Mouse (Mus musculus) ovary, postnatal 14 days (tissue): ENCODE data around the gene Timeless.

Source experiments
- DNase-seq: peaks from one replicate; pipeline ENCODE4 v3.0.0; 2022; ENCODE audit warnings: low spot score

Gene Timeless

DNA sequence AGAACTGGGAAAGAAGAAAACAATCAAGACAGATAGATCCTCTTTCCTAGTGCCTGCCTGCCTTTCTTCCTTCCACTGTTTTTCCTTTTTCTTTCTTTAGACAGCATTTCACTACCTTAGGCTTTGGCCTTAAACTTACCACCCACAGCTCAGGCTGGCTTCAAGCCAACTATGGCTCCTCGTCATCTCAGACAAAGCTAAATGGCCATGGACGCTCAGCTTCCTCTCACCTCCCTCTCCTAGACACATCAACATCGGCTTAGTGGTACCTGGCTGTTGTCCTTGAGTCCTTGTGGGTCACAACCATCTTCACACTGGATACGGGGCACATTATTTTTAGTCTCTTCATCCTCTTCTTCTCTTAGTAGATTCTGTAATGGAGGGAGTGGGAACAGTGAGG, 65.4 kb downstream of the Timeless start:
- DNase-seq = no peak

DNA sequence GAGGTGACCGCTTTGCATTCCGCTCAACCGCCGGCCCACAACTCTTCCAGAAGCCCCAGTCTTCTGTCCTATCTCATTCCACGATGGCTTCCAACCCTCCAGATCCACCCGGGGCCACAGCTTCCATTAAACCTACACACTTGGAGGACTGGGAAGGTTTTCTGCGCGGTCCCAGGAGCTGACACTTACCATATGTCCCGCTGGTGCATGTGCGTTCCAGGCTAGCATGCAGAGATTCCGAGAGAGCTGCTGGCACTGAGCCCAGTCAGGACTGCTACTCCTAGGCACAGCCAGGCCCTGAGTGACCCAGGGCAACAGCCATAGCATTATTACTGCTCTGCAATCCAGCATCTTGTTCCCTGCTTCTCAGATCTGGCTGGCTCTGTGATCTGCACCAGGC, 65.8 kb downstream of the Timeless start:
- DNase-seq = no peak

DNA sequence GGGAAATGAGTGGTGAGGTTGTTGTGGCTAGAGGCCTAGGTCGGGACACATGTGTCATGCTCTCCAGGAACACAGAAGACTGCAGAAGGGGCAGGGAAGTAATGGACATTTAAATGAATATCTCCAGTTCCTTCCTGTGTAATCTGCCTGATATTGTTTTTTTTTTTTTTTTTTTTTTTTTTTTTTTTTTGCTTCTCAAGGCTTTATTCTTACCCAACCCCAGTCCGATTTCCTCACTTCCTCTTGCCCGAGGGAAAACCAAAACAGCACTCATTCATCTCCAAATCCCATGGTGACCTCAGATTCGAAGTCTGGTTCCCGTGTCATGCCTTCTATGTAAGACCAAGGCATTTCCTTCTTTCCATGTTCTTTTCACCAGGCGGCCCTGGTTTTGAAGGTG, 66.4 kb downstream of the Timeless start:
- DNase-seq = no peak

DNA sequence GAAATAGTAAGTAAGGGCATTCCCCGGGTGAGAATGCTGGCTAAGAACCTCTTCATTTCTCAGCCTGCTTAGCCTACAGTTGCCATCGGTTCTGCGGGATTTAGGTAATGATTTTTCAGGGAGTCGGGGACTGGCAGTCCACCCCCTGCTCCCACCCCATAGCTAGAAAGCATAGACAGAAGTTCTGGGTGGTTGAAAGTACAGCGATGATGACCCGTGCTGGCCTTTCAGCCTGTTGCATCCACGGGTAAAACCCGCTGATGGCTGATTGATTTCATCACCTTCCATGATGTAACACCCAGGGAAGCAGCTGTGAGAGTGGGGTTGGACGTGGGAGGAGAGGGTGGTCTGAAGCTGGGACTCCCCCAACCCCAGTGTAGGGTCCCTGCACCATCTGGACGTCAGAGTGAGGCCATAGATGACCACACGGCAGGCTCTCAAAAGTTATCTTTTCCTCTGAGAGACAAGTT, 66.9 kb downstream of the Timeless start, which contains the start of gene Il23a:
TSS of gene Il23a (minus strand) at position 51 of the 470 bp plus-strand sequence.
- DNase-seq = no peak

DNA sequence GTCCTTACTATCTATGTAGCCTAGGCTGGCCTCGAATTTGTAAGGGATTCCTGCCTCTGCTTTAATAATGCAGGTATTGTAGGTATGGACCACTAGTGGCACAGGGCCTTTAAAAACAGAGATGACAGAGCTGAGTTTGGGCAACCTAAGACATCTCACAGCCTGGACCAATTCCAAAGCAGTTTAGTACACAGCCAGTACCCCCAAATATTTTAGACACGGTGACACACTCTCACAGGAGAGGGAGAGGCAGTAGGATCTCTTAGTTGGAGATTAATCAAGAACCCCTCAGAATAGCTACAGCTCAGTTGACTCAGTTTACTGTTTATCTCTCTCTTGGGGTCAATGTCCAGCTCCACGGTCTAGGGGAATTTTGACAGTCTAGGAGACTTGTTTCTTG, 70.5 kb downstream of the Timeless start:
- DNase-seq = no peak
